In the genomic region with DNA sequence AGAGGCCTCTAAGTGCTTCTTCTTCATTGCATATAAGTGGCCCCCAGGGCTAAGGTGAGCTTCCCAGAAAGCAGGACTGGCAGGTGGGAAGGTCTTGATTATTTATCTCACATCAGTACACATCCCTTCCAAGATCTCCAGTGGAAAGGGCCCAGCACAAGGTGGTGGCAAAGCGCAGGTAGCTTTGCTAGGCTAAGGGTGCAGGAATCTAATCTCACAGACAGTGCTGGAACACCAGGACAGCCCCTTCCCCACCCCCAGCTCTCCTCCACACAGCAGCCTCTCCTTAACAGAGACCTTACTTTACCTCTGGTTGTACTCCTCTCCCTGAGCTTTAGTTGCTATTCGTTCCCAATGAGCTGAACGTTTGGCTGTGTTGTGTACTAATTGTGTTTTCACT, we compare ENCODE assay signal across 21 mouse cellular contexts. TPM values are rescaled to one million over a fixed set of nuclear protein-coding genes. Genes with fewer than 3 reads are reported as not detected.
DNase-seq lines count a peak whose midpoint lies in the region; ATAC-seq and TF ChIP-seq lines count a peak whose summit lies in the region.
"Had no signal": no experiment of that assay in that cellular context is flagged by ENCODE, and none has a peak within 500 bp of the region (broad histone marks: within the 10 kb centered on the region; RNA-seq: fewer than 3 reads in every experiment).

No protein-coding gene starts in this region.

- H3K27me3 ChIP-seq in forebrain, embryonic 11.5 days (ENCODE audit: control insufficient read depth, insufficient read depth, low read length) = no peaks in the 10 kb centered on the region
- no peaks in the 10 kb centered on the region for H3K27me3 ChIP-seq in forebrain, embryonic 16.5 days (replicated peaks; ENCODE audit: control insufficient read depth, insufficient read depth, low read length)
- H3K27me3 ChIP-seq in heart, embryonic 11.5 days (ENCODE audit: control insufficient read depth, insufficient read depth, low read length) = no peaks in the 10 kb centered on the region
- no peaks in the 10 kb centered on the region for H3K27me3 ChIP-seq in heart, embryonic 10.5 days (ENCODE audit: insufficient read depth, poor library complexity, severe bottlenecking)
- H3K27me3 ChIP-seq in intestine, embryonic 14.5 days (replicated peaks; ENCODE audit: control insufficient read depth, insufficient read depth, low read length) = no peaks in the 10 kb centered on the region
- H3K27me3 ChIP-seq in intestine, postnatal 0 days (replicated peaks; ENCODE audit: control insufficient read depth, insufficient read depth, low read length) = no peaks in the 10 kb centered on the region
- H3K27me3 ChIP-seq: CH12.LX, Patski had no signal

- no peak overlapping the region for H3K9ac ChIP-seq in forebrain, embryonic 11.5 days (ENCODE audit: low read length)
- H3K9ac ChIP-seq in forebrain, embryonic 16.5 days (replicated peaks; ENCODE audit: low read depth, low read length) = no peak overlapping the region
- H3K9ac ChIP-seq in heart, embryonic 11.5 days (ENCODE audit: low read depth, low read length) = no peak overlapping the region
- no peak overlapping the region for H3K9ac ChIP-seq in intestine, embryonic 14.5 days (ENCODE audit: low read length)
- no peak overlapping the region for H3K9ac ChIP-seq in intestine, postnatal 0 days (ENCODE audit: low read depth, low read length)

- H3K27ac ChIP-seq in forebrain, embryonic 11.5 days (ENCODE audit: low read depth, low read length) = no peak overlapping the region
- H3K27ac ChIP-seq in forebrain, embryonic 16.5 days (ENCODE audit: low read length) = no peak overlapping the region
- H3K27ac ChIP-seq in heart, embryonic 11.5 days (ENCODE audit: low read depth, low read length) = no peak overlapping the region
- H3K27ac ChIP-seq in heart, embryonic 10.5 days = no peak overlapping the region
- H3K27ac ChIP-seq in intestine, embryonic 14.5 days (ENCODE audit: low read depth) = no peak overlapping the region
- H3K27ac ChIP-seq in intestine, postnatal 0 days (ENCODE audit: low read depth, low read length) = no peak overlapping the region

- no peak overlapping the region for H3K4me2 ChIP-seq in forebrain, embryonic 11.5 days (ENCODE audit: low read depth, low read length, severe bottlenecking)
- no peak overlapping the region for H3K4me2 ChIP-seq in forebrain, embryonic 16.5 days (ENCODE audit: low read length)
- H3K4me2 ChIP-seq in heart, embryonic 11.5 days = no peak overlapping the region
- H3K4me2 ChIP-seq in intestine, embryonic 14.5 days (ENCODE audit: low read length) = no peak overlapping the region
- no peak overlapping the region for H3K4me2 ChIP-seq in intestine, postnatal 0 days (replicated peaks; ENCODE audit: low read depth)

- DNase-seq in forebrain, embryonic 11.5 days (ENCODE audit: low spot score) = peak; percentile 24
- DNase-seq in heart, adult 11 months = peak; percentile 69
- peak; percentile 56 for DNase-seq in heart, embryonic 10.5 days (ENCODE audit: low spot score)
- no peak for DNase-seq in heart, adult 8-10 months (ENCODE audit: low spot score)
- DNase-seq in intestine, embryonic 14.5 days (ENCODE audit: low spot score) = peak; percentile 42
- DNase-seq: adrenal gland, adult 2 months; adrenal gland, adult 8-10 months; adrenal gland, postnatal 10 days; adrenal gland, postnatal 14 days; adrenal gland, postnatal 25 days; adrenal gland, postnatal 36 days; B cell, adult 2 months; cerebellum, adult 11 months; cerebellum, adult 11-12 months had no signal

- WGBS in forebrain, embryonic 11.5 days = 76% methylated on average over 3 of the region's 3 CpGs
- WGBS in forebrain, embryonic 16.5 days = 52% methylated on average over 3 of the region's 3 CpGs
- 76% methylated on average over 3 of the region's 3 CpGs for WGBS in heart, embryonic 11.5 days (ENCODE audit: insufficient replicate concordance)
- 70% methylated on average over 3 of the region's 3 CpGs for WGBS in heart, embryonic 10.5 days
- 71% methylated on average over 3 of the region's 3 CpGs for WGBS in intestine, embryonic 14.5 days
- WGBS in intestine, postnatal 0 days = 82% methylated on average over 3 of the region's 3 CpGs

- no peak for TF ChIP-seq CTCF in intestine, postnatal 0 days (IDR thresholded peaks at IDR 0.05; ENCODE audit: low read depth)

- no peaks in the 10 kb centered on the region for H3K36me3 ChIP-seq in forebrain, embryonic 11.5 days (ENCODE audit: control insufficient read depth, insufficient read depth, low read length)
- H3K36me3 ChIP-seq in forebrain, embryonic 16.5 days (ENCODE audit: control insufficient read depth, insufficient read depth) = no peaks in the 10 kb centered on the region
- H3K36me3 ChIP-seq in heart, embryonic 11.5 days (ENCODE audit: control insufficient read depth, insufficient read depth, low read length) = no peaks in the 10 kb centered on the region
- no peaks in the 10 kb centered on the region for H3K36me3 ChIP-seq in heart, embryonic 10.5 days
- H3K36me3 ChIP-seq in intestine, embryonic 14.5 days (ENCODE audit: control insufficient read depth, insufficient read depth, low read length) = no peaks in the 10 kb centered on the region
- H3K36me3 ChIP-seq in intestine, postnatal 0 days (ENCODE audit: control insufficient read depth, insufficient read depth) = no peaks in the 10 kb centered on the region
- H3K36me3 ChIP-seq: G1E had no signal

- no peak for ATAC-seq in forebrain, embryonic 11.5 days (replicated peaks; ENCODE audit: low FRiP score)
- no peak for ATAC-seq in forebrain, embryonic 16.5 days
- ATAC-seq in heart, embryonic 11.5 days (replicated peaks; ENCODE audit: insufficient number of reproducible peaks, low FRiP score, low TSS enrichment) = no peak
- ATAC-seq in intestine, embryonic 14.5 days (replicated peaks; ENCODE audit: low FRiP score, low TSS enrichment, low read depth) = no peak
- ATAC-seq in intestine, postnatal 0 days = no peak
- ATAC-seq: activated CD4-positive, CD25-positive, alpha-beta regulatory T cell, adult 4 months; Patski had no signal

- no peaks in the 10 kb centered on the region for H3K4me1 ChIP-seq in forebrain, embryonic 11.5 days (replicated peaks; ENCODE audit: control insufficient read depth, insufficient read depth, low read length)
- no peaks in the 10 kb centered on the region for H3K4me1 ChIP-seq in forebrain, embryonic 16.5 days (replicated peaks; ENCODE audit: control insufficient read depth, insufficient read depth, low read length)
- H3K4me1 ChIP-seq in heart, embryonic 11.5 days (ENCODE audit: control insufficient read depth, insufficient read depth, low read length) = no peaks in the 10 kb centered on the region
- no peaks in the 10 kb centered on the region for H3K4me1 ChIP-seq in heart, embryonic 10.5 days
- peaks cover 8% of the 10 kb centered on the region; the same call in 1 of the 2 replicates for H3K4me1 ChIP-seq in intestine, embryonic 14.5 days (replicated peaks; ENCODE audit: control insufficient read depth, insufficient read depth, low read length)
- H3K4me1 ChIP-seq in intestine, postnatal 0 days (replicated peaks; ENCODE audit: control insufficient read depth, insufficient read depth, low read length) = no peaks in the 10 kb centered on the region

- no peak overlapping the region for H3K4me3 ChIP-seq in forebrain, embryonic 11.5 days (ENCODE audit: low read depth, low read length)
- no peak overlapping the region for H3K4me3 ChIP-seq in forebrain, embryonic 16.5 days (replicated peaks; ENCODE audit: low read length)
- H3K4me3 ChIP-seq in heart, embryonic 11.5 days (ENCODE audit: low read depth, low read length) = no peak overlapping the region
- no peak overlapping the region for H3K4me3 ChIP-seq in heart, embryonic 10.5 days
- no peak overlapping the region for H3K4me3 ChIP-seq in intestine, embryonic 14.5 days (ENCODE audit: low read depth, low read length)
- no peak overlapping the region for H3K4me3 ChIP-seq in intestine, postnatal 0 days (ENCODE audit: low read depth, low read length)

- H3K9me3 ChIP-seq in forebrain, embryonic 11.5 days (ENCODE audit: control insufficient read depth, low read length) = no peaks in the 10 kb centered on the region; the same call in 1 of the 2 replicates
- no peaks in the 10 kb centered on the region for H3K9me3 ChIP-seq in forebrain, embryonic 16.5 days (ENCODE audit: control insufficient read depth, low read length)
- peaks cover 3% of the 10 kb centered on the region; the same call in 1 of the 2 replicates for H3K9me3 ChIP-seq in heart, embryonic 11.5 days (replicated peaks; ENCODE audit: control insufficient read depth, low read length)
- H3K9me3 ChIP-seq in heart, embryonic 10.5 days = 0 out of 2 replicates have a peak, but pooled peaks cover 3% of the 10 kb centered on the region
- H3K9me3 ChIP-seq in intestine, embryonic 14.5 days (ENCODE audit: control insufficient read depth, low read length) = peaks cover 3% of the 10 kb centered on the region; the same call in 1 of the 2 replicates
- no peaks in the 10 kb centered on the region for H3K9me3 ChIP-seq in intestine, postnatal 0 days (ENCODE audit: control insufficient read depth)
- H3K9me3 ChIP-seq: G1E had no signal

RNA-seq across cellular contexts. Expression of gene Mex3b, which starts 45.6 kb away (rescaled TPM):
- 36.0 and 42.7 TPM in 2 replicates for polyA plus RNA-seq in forebrain, embryonic 11.5 days (2014; fragmentation: Nextera tagmentation; extraction: Ambion mirVana)
- polyA plus RNA-seq in forebrain, embryonic 16.5 days (2015; fragmentation: Nextera tagmentation; extraction: Ambion mirVana) = 41.7 and 52.7 TPM in 2 replicates
- 10.8 and 12.2 TPM in 2 replicates for polyA plus RNA-seq in heart, embryonic 11.5 days (2014; fragmentation: Nextera tagmentation; extraction: Ambion mirVana)
- polyA plus RNA-seq in heart, embryonic 10.5 days (2016; fragmentation: Nextera tagmentation; extraction: Ambion mirVana) = 7.3 and 14.8 TPM in 2 replicates
- total RNA-seq in heart, adult 8-10 months (2022) = 1 to 10 TPM; 1.1 to 1.3 (median 1.3) TPM
- 11.8 and 14.1 TPM in 2 replicates for polyA plus RNA-seq in intestine, embryonic 14.5 days (2014; fragmentation: Nextera tagmentation; extraction: Ambion mirVana)
- 2.3 and 2.8 TPM in 2 replicates for polyA plus RNA-seq in intestine, postnatal 0 days (2015; fragmentation: Nextera tagmentation; extraction: Ambion mirVana)
